In the genomic region with DNA sequence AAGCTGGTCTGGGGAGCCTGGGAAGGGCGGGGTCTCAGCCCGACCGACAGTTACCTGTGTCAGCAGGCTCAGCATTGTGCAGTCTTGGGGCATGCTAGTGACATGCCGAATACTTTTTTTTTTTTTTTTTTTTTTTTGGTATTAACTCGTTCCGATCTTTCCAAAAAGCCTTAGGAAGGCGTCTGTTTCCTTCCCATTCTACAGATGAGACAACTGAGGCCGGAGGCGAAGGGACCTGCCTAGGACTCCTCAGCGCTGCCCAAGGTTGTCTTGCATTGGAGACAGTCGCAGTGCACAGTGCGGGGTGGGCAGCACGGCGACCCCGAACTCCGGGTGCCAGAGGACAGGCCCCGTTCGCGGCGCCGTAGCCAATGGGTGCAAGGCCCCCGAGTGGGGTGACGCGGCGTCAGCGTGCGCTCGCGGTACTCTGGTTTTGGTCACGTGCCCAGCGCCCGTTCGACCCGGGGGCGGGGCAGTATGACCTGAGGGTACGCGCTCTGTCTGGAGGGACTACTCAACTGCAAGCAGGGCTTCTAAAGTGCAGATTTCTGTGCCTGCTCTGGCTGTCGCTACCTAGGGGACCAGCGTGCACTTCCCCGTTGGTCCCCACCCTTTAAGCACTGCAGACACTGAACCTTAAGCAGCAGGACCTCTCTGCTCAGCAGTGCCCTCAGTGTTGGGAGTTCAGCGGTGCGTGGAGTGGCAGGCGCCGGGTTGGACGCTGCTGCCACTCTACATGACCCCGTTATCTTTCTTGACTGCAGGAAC, we compare ENCODE assay signal across 8 mouse cellular contexts. TPM values are rescaled to one million over a fixed set of nuclear protein-coding genes. Genes with fewer than 3 reads are reported as not detected.
DNase-seq lines count a peak whose midpoint lies in the region; ATAC-seq and TF ChIP-seq lines count a peak whose summit lies in the region.

A gene (minus strand): TSS at position 113 of the 768 bp plus-strand sequence.

- peak; percentile 47 for ATAC-seq in erythroid progenitor cell, adult 5-6 weeks (replicated peaks; ENCODE audit: low FRiP score, poor library complexity, severe bottlenecking)
- ATAC-seq in heart, embryonic 14.5 days (ENCODE audit: insufficient number of reproducible peaks, insufficient read depth, low FRiP score, low read depth): peak; percentile 75
- peak; percentile 77 for ATAC-seq in liver, embryonic 14.5 days (ENCODE audit: insufficient read depth)
- peak; percentile 67 for ATAC-seq in stomach, embryonic 15.5 days (ENCODE audit: insufficient read depth, low FRiP score, low read depth)

- no peak for TF ChIP-seq CTCF in C2C12 (IDR thresholded peaks at IDR 0.05; ENCODE audit: control insufficient read depth, insufficient read depth, insufficient read length)
- TF ChIP-seq CTCF in brain, embryonic 14.5 days (IDR thresholded peaks at IDR 0.05; ENCODE audit: borderline replicate concordance, extremely low read depth, insufficient read depth, insufficient read length): no peak; the same call in 1 of the 2 replicates
- peak; percentile 66 for TF ChIP-seq CTCF in liver, embryonic 14.5 days (IDR thresholded peaks at IDR 0.05; ENCODE audit: low read depth)

- peaks cover 27% of the 10 kb centered on the region for H3K79me2 ChIP-seq in C2C12 (ENCODE audit: control insufficient read depth, insufficient read depth)

- peak within 1 kb of the TSS; percentile 86 for H3ac ChIP-seq in C2C12 (ENCODE audit: control insufficient read depth, insufficient read length, low read depth)

- no peak; the same call in 1 of the 2 replicates for TF ChIP-seq EP300 in liver, embryonic 14.5 days (IDR thresholded peaks at IDR 0.05; ENCODE audit: low read depth)

- peak within 1 kb of the TSS; percentile 70 to 92 for H3K27ac ChIP-seq in heart, embryonic 14.5 days (replicated peaks in 1 of 2; ENCODE audit: control insufficient read depth in 1 of 2, insufficient read depth in 1 of 2, low read depth in 2 of 2, low read length in 2 of 2)
- H3K27ac ChIP-seq in liver, embryonic 14.5 days: peak within 1 kb of the TSS; percentile 16
- H3K27ac ChIP-seq in stomach, embryonic 15.5 days: peak within 1 kb of the TSS; percentile 76

- H3K79me3 ChIP-seq in C2C12 (ENCODE audit: low read depth): peaks cover 17% of the 10 kb centered on the region

- peak within 1 kb of the TSS; percentile 29 for H3K4me3 ChIP-seq in C2C12 (ENCODE audit: insufficient read depth, poor library complexity, severe bottlenecking)
- peak within 1 kb of the TSS; percentile 42 to 44 for H3K4me3 ChIP-seq in heart, embryonic 14.5 days (ENCODE audit: control insufficient read depth in 1 of 2, insufficient read depth in 1 of 2, low read depth in 1 of 2, low read length in 2 of 2)
- H3K4me3 ChIP-seq in liver, embryonic 14.5 days (ENCODE audit: insufficient read depth in 1 of 2, low read depth in 2 of 2, low read length in 2 of 2): peak within 1 kb of the TSS; percentile 56 to 72
- H3K4me3 ChIP-seq in stomach, embryonic 15.5 days (replicated peaks): peak within 1 kb of the TSS; percentile 43

- peak within 1 kb of the TSS; percentile 66 for H3K9ac ChIP-seq in heart, embryonic 14.5 days (ENCODE audit: low read length)
- H3K9ac ChIP-seq in liver, embryonic 14.5 days (replicated peaks): peak within 1 kb of the TSS; percentile 58
- H3K9ac ChIP-seq in stomach, embryonic 15.5 days: peak within 1 kb of the TSS; percentile 23

- peaks cover 12% of the 10 kb centered on the region for H3K36me3 ChIP-seq in C2C12 (ENCODE audit: control insufficient read depth, insufficient read depth)
- H3K36me3 ChIP-seq in heart, embryonic 14.5 days (ENCODE audit: control insufficient read depth, insufficient read depth, low read length): peaks cover 16% of the 10 kb centered on the region
- peaks cover 5% of the 10 kb centered on the region; the same call in 1 of the 2 replicates for H3K36me3 ChIP-seq in liver, embryonic 14.5 days (replicated peaks; ENCODE audit: control insufficient read depth, insufficient read depth, low read depth)
- H3K36me3 ChIP-seq in stomach, embryonic 15.5 days: peaks cover 13% of the 10 kb centered on the region

- TF ChIP-seq POLR2A in brain, embryonic 14.5 days (IDR thresholded peaks at IDR 0.05; ENCODE audit: borderline replicate concordance, extremely low read depth, insufficient read depth, insufficient read length, poor library complexity, severe bottlenecking): no peak

- no peaks in the 10 kb centered on the region for H3K9me3 ChIP-seq in heart, embryonic 14.5 days (ENCODE audit: control insufficient read depth, low read length)
- H3K9me3 ChIP-seq in liver, embryonic 14.5 days (ENCODE audit: control insufficient read depth, low read length): no peaks in the 10 kb centered on the region
- H3K9me3 ChIP-seq in stomach, embryonic 15.5 days: no peaks in the 10 kb centered on the region

- H3K4me2 ChIP-seq in heart, embryonic 14.5 days (ENCODE audit: low read length): peak within 1 kb of the TSS; percentile 81
- peak within 1 kb of the TSS; percentile 91 for H3K4me2 ChIP-seq in liver, embryonic 14.5 days (ENCODE audit: low read depth)
- H3K4me2 ChIP-seq in stomach, embryonic 15.5 days: peak within 1 kb of the TSS; percentile 87

- DNase-seq in brain, embryonic 14.5 days (ENCODE audit: low read depth): peak; percentile 76
- DNase-seq in kidney, postnatal 14 days: peak; percentile 85
- DNase-seq in liver, embryonic 14.5 days (ENCODE audit: low read depth in 3 of 3, low spot score in 3 of 3): peak; percentile 58 to 71 (median 61)
- peak; percentile 83 for DNase-seq in neural tube, embryonic 10.5 days (ENCODE audit: extremely low spot score, low spot score)

- 4% methylated on average over 46 of the region's 46 CpGs for WGBS in heart, embryonic 14.5 days
- WGBS in liver, embryonic 14.5 days (ENCODE audit: insufficient replicate concordance): 2% methylated on average over 46 of the region's 46 CpGs
- 4% methylated on average over 46 of the region's 46 CpGs for WGBS in stomach, embryonic 15.5 days

- peaks cover 19 to 38% of the 10 kb centered on the region in 2 experiments for H3K4me1 ChIP-seq in heart, embryonic 14.5 days (ENCODE audit: control insufficient read depth in 2 of 2, insufficient read depth in 2 of 2, low read length in 2 of 2)
- peaks cover 18 to 47% of the 10 kb centered on the region in 2 experiments for H3K4me1 ChIP-seq in liver, embryonic 14.5 days (replicated peaks; ENCODE audit: control insufficient read depth in 2 of 2, insufficient read depth in 2 of 2, low read length in 1 of 2)
- peaks cover 38% of the 10 kb centered on the region for H3K4me1 ChIP-seq in stomach, embryonic 15.5 days

- H3K27me3 ChIP-seq in C2C12 (ENCODE audit: control insufficient read depth, insufficient read depth, insufficient read length): no peaks in the 10 kb centered on the region
- no peaks in the 10 kb centered on the region for H3K27me3 ChIP-seq in heart, embryonic 14.5 days (ENCODE audit: control insufficient read depth, insufficient read depth, low read length)
- no peaks in the 10 kb centered on the region for H3K27me3 ChIP-seq in liver, embryonic 14.5 days (ENCODE audit: control insufficient read depth, insufficient read depth, low read length)
- no peaks in the 10 kb centered on the region for H3K27me3 ChIP-seq in stomach, embryonic 15.5 days (replicated peaks)

TF ChIP-seq in C2C12, 6 proteins besides CTCF, POLR2A, EP300 and RAD21:
- no peak for TF ChIP-seq CEBPB (IDR thresholded peaks at IDR 0.05; ENCODE audit: low read depth)
- no peak for TF ChIP-seq MAX (IDR thresholded peaks at IDR 0.05)
- no peak for TF ChIP-seq MYOG (IDR thresholded peaks at IDR 0.05; ENCODE audit: control insufficient read depth, extremely low read depth, insufficient read length)
- TF ChIP-seq MYOD1 (IDR thresholded peaks at IDR 0.05; ENCODE audit: control insufficient read depth, insufficient read length, low read depth): no peak
- TF ChIP-seq FOSL1 (IDR thresholded peaks at IDR 0.05; ENCODE audit: insufficient read depth, low read length, poor library complexity, severe bottlenecking): no peak
- peak; percentile 94 for TF ChIP-seq USF1 (IDR thresholded peaks at IDR 0.05; ENCODE audit: low read depth)

RNA-seq across cellular contexts. Expression of the gene that starts here (rescaled TPM):
- 64.1 TPM for polyA plus RNA-seq in C2C12 (2012; fragmentation: generic; extraction: Trizol)
- polyA plus RNA-seq in brain, embryonic 14.5 days (2012; rRNA removed): 71.9 and 78.9 TPM in 2 replicates
- 6.3 and 10.8 TPM in 2 replicates for total RNA-seq in erythroid progenitor cell, adult 5-6 weeks (2015; ENCODE audit: low replicate concordance)
- total RNA-seq in erythroid progenitor cell, adult 5-6 weeks (2017; ENCODE audit: low replicate concordance): 10.7 and 34.9 TPM in 2 replicates
- polyA plus RNA-seq in heart, embryonic 14.5 days (2014; fragmentation: Nextera tagmentation; extraction: Ambion mirVana): 37.9 and 45.3 TPM in 2 replicates
- polyA plus RNA-seq in liver, embryonic 14.5 days (2012; rRNA removed): 38.8 and 45.7 TPM in 2 replicates
- polyA plus RNA-seq in liver, embryonic 14.5 days (2014; fragmentation: Nextera tagmentation; extraction: Ambion mirVana): 37.6 and 49.6 TPM in 2 replicates
- polyA plus RNA-seq in stomach, embryonic 15.5 days (2015; fragmentation: Nextera tagmentation; extraction: Ambion mirVana): 81.5 and 83.5 TPM in 2 replicates

Comparison
In these comparisons a context has a peak if more than half of its experiments do, and no peak if none do; other contexts are left out.
1. Peak in every context shown above with its lines: DNase-seq, ATAC-seq, H3K4me3 ChIP-seq and H3K27ac ChIP-seq.
2. H3K27ac ChIP-seq: peak in every context shown above with its lines; median percentile 81 in heart, embryonic 14.5 days; 76 in stomach, embryonic 15.5 days; 16 in liver, embryonic 14.5 days.